Mouse (Mus musculus) heart, adult 2 months (tissue): ENCODE measurements at regions not wholly inside any gene's neighbourhood (a gene's known extent, or its start where the extent isn't known, plus 50 kb on each side); places are given as distances from the start of the nearest gene placed in this dataset.

ENCODE experiments used
- CTCF ChIP-seq: fragments of 200-600 bp; IDR thresholded peaks from 2 replicates; pipeline ENCODE4 v1.8.1; 2022; ENCODE audit warnings: antibody characterized with exemption, mild to moderate bottlenecking, moderate library complexity
- EP300 ChIP-seq: fragments of 200-500 bp; IDR thresholded peaks from 2 replicates; pipeline ENCODE4 v1.6.1; 2011; ENCODE audit warnings: low read depth, low read length, control low read depth; ENCODE audit not compliant: insufficient read depth

- TF ChIP-seq EP300 (no peak), CTCF (no peak)
Measured at GRCm38 (mm10) chr13:38851820-38852219, 108.9 kb downstream of the Slc35b3 start.
